In genomic region chr10:61405958-61406357, GRCm38 (mm10) we compare ENCODE assay signal across 31 mouse cellular contexts. TPM values are rescaled to one million over a fixed set of nuclear protein-coding genes. Genes with fewer than 3 reads are reported as not detected.
DNase-seq lines count a peak whose midpoint lies in the region; ATAC-seq and TF ChIP-seq lines count a peak whose summit lies in the region.
"Had no signal": no experiment of that assay in that cellular context is flagged by ENCODE, and none has a peak within 500 bp of the region (broad histone marks: within the 10 kb centered on the region; RNA-seq: fewer than 3 reads in every experiment).

No protein-coding gene starts in this region.

- no peak for TF ChIP-seq CTCF in gastrocnemius, adult 2 months (IDR thresholded peaks at IDR 0.05)

- H3K27ac ChIP-seq in gastrocnemius, adult 2 months: no peak overlapping the region
- no peak overlapping the region for H3K27ac ChIP-seq in heart, embryonic 14.5 days (replicated peaks in 1 of 2; ENCODE audit: control insufficient read depth in 1 of 2, insufficient read depth in 1 of 2, low read depth in 2 of 2, low read length in 2 of 2)
- H3K27ac ChIP-seq in lung, embryonic 16.5 days (ENCODE audit: low read length): no peak overlapping the region
- H3K27ac ChIP-seq in ES-E14 (ENCODE audit: insufficient read depth, low read depth, low read length, poor library complexity, severe bottlenecking): peak overlapping the region; percentile 80; the same call in 1 of the 2 replicates
- H3K27ac ChIP-seq: kidney, postnatal 0 days; limb, embryonic 13.5 days; neural tube, embryonic 13.5 days had no signal

- no peaks in the 10 kb centered on the region for H3K9me3 ChIP-seq in heart, embryonic 14.5 days (ENCODE audit: control insufficient read depth, low read length)
- H3K9me3 ChIP-seq in lung, embryonic 16.5 days (ENCODE audit: control insufficient read depth, low read length): no peaks in the 10 kb centered on the region
- no peaks in the 10 kb centered on the region for H3K9me3 ChIP-seq in ES-E14 (ENCODE audit: control insufficient read depth, insufficient read depth, low read depth, low read length)
- H3K9me3 ChIP-seq: limb, embryonic 13.5 days; neural tube, embryonic 13.5 days had no signal

- in situ Hi-C loops in ES-E14 (cut with MboI; ENCODE audit: low sequenced_read_pairs in 2 of 2, unreplicated experiment in 2 of 2): no loop called here

- intact Hi-C loops in gastrocnemius, adult 2 months (cut with DNase I): no loop called here

- peak; percentile 10 for DNase-seq in gastrocnemius, adult 2 months
- DNase-seq in gastrocnemius, postnatal 10 days: no peak
- DNase-seq in heart, adult 18-20 months: no peak
- DNase-seq in lung, postnatal 4 days: no peak
- DNase-seq in ES-E14 (ENCODE audit: low read depth, low spot score): no peak
- DNase-seq in urinary bladder, postnatal 4 days (ENCODE audit: low spot score in 2 of 2): no peak
- DNase-seq: adrenal gland, adult 2 months; cerebellum, adult 2 months; cerebellum, postnatal 14 days; heart, postnatal 10 days; kidney, adult 18-20 months; kidney, postnatal 4 days; lung, postnatal 10 days; spleen, adult 18-20 months; thymus, adult 2 months; thymus, postnatal 36 days had no signal

- no peak for ATAC-seq in heart, embryonic 14.5 days (ENCODE audit: insufficient number of reproducible peaks, insufficient read depth, low FRiP score, low read depth)
- no peak for ATAC-seq in lung, embryonic 16.5 days (ENCODE audit: low read depth)
- ATAC-seq: activated CD4-positive, CD25-positive, alpha-beta regulatory T cell, adult 4 months; forebrain, embryonic 16.5 days; hindbrain, embryonic 16.5 days had no signal

- no peak overlapping the region for H3K9ac ChIP-seq in heart, embryonic 14.5 days (ENCODE audit: low read length)
- no peak overlapping the region for H3K9ac ChIP-seq in lung, embryonic 16.5 days (ENCODE audit: low read length)
- H3K9ac ChIP-seq in ES-E14 (ENCODE audit: insufficient read depth, low read depth, low read length, poor library complexity, severe bottlenecking): no peak overlapping the region; the same call in 1 of the 2 replicates
- H3K9ac ChIP-seq: limb, embryonic 13.5 days; neural tube, embryonic 13.5 days had no signal

- peaks cover 0 to 2% of the 10 kb centered on the region in 2 experiments; a peak in 1 of 4 replicates for H3K4me1 ChIP-seq in heart, embryonic 14.5 days (ENCODE audit: control insufficient read depth in 2 of 2, insufficient read depth in 2 of 2, low read length in 2 of 2)
- H3K4me1 ChIP-seq in lung, embryonic 16.5 days (replicated peaks; ENCODE audit: control insufficient read depth, insufficient read depth, low read length): no peaks in the 10 kb centered on the region; the same call in 1 of the 2 replicates
- peaks cover 13 to 32% of the 10 kb centered on the region in 2 experiments for H3K4me1 ChIP-seq in ES-E14 (ENCODE audit: control insufficient read depth in 2 of 2, insufficient read depth in 2 of 2, low read length in 2 of 2, poor library complexity in 1 of 2)
- H3K4me1 ChIP-seq: limb, embryonic 13.5 days; neural tube, embryonic 13.5 days had no signal

- no peaks in the 10 kb centered on the region for H3K36me3 ChIP-seq in heart, embryonic 14.5 days (ENCODE audit: control insufficient read depth, insufficient read depth, low read length)
- H3K36me3 ChIP-seq in lung, embryonic 16.5 days (ENCODE audit: control insufficient read depth, insufficient read depth, low read length): no peaks in the 10 kb centered on the region
- no peaks in the 10 kb centered on the region for H3K36me3 ChIP-seq in ES-E14 (ENCODE audit: control insufficient read depth, insufficient read depth, low read length, poor library complexity, severe bottlenecking)
- H3K36me3 ChIP-seq: limb, embryonic 13.5 days; neural tube, embryonic 13.5 days had no signal

- WGBS in heart, embryonic 14.5 days: 7% methylated on average over 10 of the region's 10 CpGs
- 10% methylated on average over 10 of the region's 10 CpGs for WGBS in lung, embryonic 16.5 days

- no peak overlapping the region for H3K4me3 ChIP-seq in gastrocnemius, adult 2 months
- no peak overlapping the region for H3K4me3 ChIP-seq in heart, embryonic 14.5 days (ENCODE audit: control insufficient read depth in 1 of 2, insufficient read depth in 1 of 2, low read depth in 1 of 2, low read length in 2 of 2)
- H3K4me3 ChIP-seq in lung, embryonic 16.5 days (ENCODE audit: low read length): no peak overlapping the region
- H3K4me3 ChIP-seq in ES-E14 (ENCODE audit: insufficient read depth in 1 of 2, low read depth in 1 of 2, low read length in 2 of 2, poor library complexity in 1 of 2, severe bottlenecking in 1 of 2): no peak overlapping the region; a peak in 1 of 4 replicates
- H3K4me3 ChIP-seq: erythroblast, embryonic 14.5 days; limb, embryonic 13.5 days; neural tube, embryonic 13.5 days had no signal

- H3K27me3 ChIP-seq in heart, embryonic 14.5 days (ENCODE audit: control insufficient read depth, insufficient read depth, low read length): 0 out of 2 replicates have a peak, but pooled peaks cover 4% of the 10 kb centered on the region
- no peaks in the 10 kb centered on the region for H3K27me3 ChIP-seq in lung, embryonic 16.5 days (ENCODE audit: control insufficient read depth, insufficient read depth, low read depth, low read length)
- H3K27me3 ChIP-seq: CH12.LX had no signal

- peak overlapping the region; percentile 21; the same call in 1 of the 2 replicates for H3K4me2 ChIP-seq in heart, embryonic 14.5 days (ENCODE audit: low read length)
- peak overlapping the region; percentile 2; the same call in 1 of the 2 replicates for H3K4me2 ChIP-seq in lung, embryonic 16.5 days (ENCODE audit: low read depth, low read length)
- H3K4me2 ChIP-seq: limb, embryonic 13.5 days; liver, embryonic 11.5 days; midbrain, embryonic 11.5 days; neural tube, embryonic 13.5 days had no signal

TF ChIP-seq in ES-E14, 5 proteins besides CTCF, POLR2A, EP300 and RAD21:
- TF ChIP-seq ZNF384 (IDR thresholded peaks at IDR 0.05; ENCODE audit: low read depth, low read length) (no peak), MAFK (IDR thresholded peaks at IDR 0.05; ENCODE audit: insufficient read depth, low read depth, low read length) (no peak), CHD2 (IDR thresholded peaks at IDR 0.05; ENCODE audit: low read depth, low read length) (no peak), HCFC1 (IDR thresholded peaks at IDR 0.05; ENCODE audit: borderline replicate concordance, insufficient read depth, low read length) (no peak), ZC3H11A (IDR thresholded peaks at IDR 0.05; ENCODE audit: borderline replicate concordance, low read depth, low read length) (no peak)

RNA-seq across cellular contexts. Expression of gene Nodal, which starts 11.8 kb away (rescaled TPM):
- total RNA-seq in gastrocnemius, adult 2 months (2021): under 1 TPM in 1 of 2 experiments, not detected in 1; 0.15 TPM
- under 1 TPM; 0.11 to 0.19 TPM for total RNA-seq in gastrocnemius, postnatal 10 days (2021)
- 0.12 and 0.15 TPM in 2 replicates for polyA plus RNA-seq in heart, embryonic 14.5 days (2014; fragmentation: Nextera tagmentation; extraction: Ambion mirVana)
- not detected for total RNA-seq in heart, adult 18-20 months (2021)
- 0.16 and 0.20 TPM in 2 replicates for polyA plus RNA-seq in lung, embryonic 16.5 days (2015; fragmentation: Nextera tagmentation; extraction: Ambion mirVana)
- 164 and 277 TPM in 2 replicates for total RNA-seq in ES-E14 (2012; rRNA removed)
- total RNA-seq: adrenal gland, adult 2 months; megakaryocyte, adult 5-6 weeks had no signal
- polyA plus RNA-seq: activated CD4-positive, CD25-positive, alpha-beta regulatory T cell, adult 4 months; C2C12; forebrain, embryonic 11.5 days; midbrain, embryonic 11.5 days; neural tube, embryonic 13.5 days had no signal

RNA-seq across cellular contexts. Expression of gene Pald1, which starts 22.6 kb away (rescaled TPM):
- 1 to 10 TPM; 4.0 to 7.2 TPM for total RNA-seq in gastrocnemius, adult 2 months (2021)
- 10 to 100 TPM; 18.5 to 28.3 TPM for total RNA-seq in gastrocnemius, postnatal 10 days (2021)
- 19.5 and 21.7 TPM in 2 replicates for polyA plus RNA-seq in heart, embryonic 14.5 days (2014; fragmentation: Nextera tagmentation; extraction: Ambion mirVana)
- total RNA-seq in heart, adult 18-20 months (2021): 10 to 100 TPM; 16.0 to 16.2 TPM
- polyA plus RNA-seq in lung, embryonic 16.5 days (2015; fragmentation: Nextera tagmentation; extraction: Ambion mirVana): 49.4 and 49.9 TPM in 2 replicates
- 102 and 216 TPM in 2 replicates for total RNA-seq in ES-E14 (2012; rRNA removed)
- polyA plus RNA-seq: activated CD4-positive, CD25-positive, alpha-beta regulatory T cell, adult 4 months had no signal

RNA-seq across cellular contexts. Expression of gene Eif4ebp2, which starts 46.5 kb away (rescaled TPM):
- 100 to 1,000 TPM; 117 to 161 TPM for total RNA-seq in gastrocnemius, adult 2 months (2021)
- total RNA-seq in gastrocnemius, postnatal 10 days (2021): 100 to 1,000 TPM; 103 to 109 TPM
- polyA plus RNA-seq in heart, embryonic 14.5 days (2014; fragmentation: Nextera tagmentation; extraction: Ambion mirVana): 36.6 and 36.9 TPM in 2 replicates
- 10 to 100 TPM; 63.9 to 82.2 TPM for total RNA-seq in heart, adult 18-20 months (2021)
- polyA plus RNA-seq in lung, embryonic 16.5 days (2015; fragmentation: Nextera tagmentation; extraction: Ambion mirVana): 58.4 and 58.5 TPM in 2 replicates
- total RNA-seq in ES-E14 (2012; rRNA removed): 27.0 and 32.3 TPM in 2 replicates

Comparison
In these comparisons a context has a peak if more than half of its experiments do, and no peak if none do; other contexts are left out.
1. RNA of gene Nodal, which starts 11.8 kb away (total RNA-seq): 164 to 277 TPM in ES-E14; 0.11 to 0.19 TPM in gastrocnemius, postnatal 10 days, 0.15 TPM in gastrocnemius, adult 2 months and not detected in heart, adult 18-20 months; every median in the first group is over 100 times any median in the second.